9 mouse cellular contexts compared by ENCODE assay signal in the genomic region with DNA sequence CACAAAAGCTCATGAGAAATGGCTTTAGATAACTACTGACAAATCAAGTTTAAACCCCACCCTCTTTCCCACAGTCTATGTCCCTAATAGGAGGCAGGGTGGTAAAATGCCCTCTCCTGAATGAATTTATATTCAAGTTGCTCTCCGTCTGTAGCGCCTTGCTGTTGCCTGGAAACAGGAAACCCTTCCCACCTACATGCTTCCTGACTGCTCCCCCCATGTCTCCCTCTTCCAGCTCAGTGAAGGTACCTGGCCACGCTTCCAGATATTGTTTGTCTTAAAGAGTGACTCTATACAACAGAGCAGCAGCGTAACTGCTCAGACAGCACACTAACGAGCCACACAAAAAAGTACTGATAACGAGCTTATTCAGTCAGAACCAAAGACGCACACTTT. TPM values are rescaled to one million over a fixed set of nuclear protein-coding genes. Genes with fewer than 3 reads are reported as not detected.
DNase-seq lines count a peak whose midpoint lies in the region; ATAC-seq and TF ChIP-seq lines count a peak whose summit lies in the region.
"Had no signal": no experiment of that assay in that cellular context is flagged by ENCODE, and none has a peak within 500 bp of the region (broad histone marks: within the 10 kb centered on the region; RNA-seq: fewer than 3 reads in every experiment).

No protein-coding gene starts in this region.

- no peak for TF ChIP-seq CTCF in lung, postnatal 0 days (IDR thresholded peaks at IDR 0.05)

- no peaks in the 10 kb centered on the region for H3K36me3 ChIP-seq in lung, postnatal 0 days (ENCODE audit: insufficient read depth, low read length)
- no peaks in the 10 kb centered on the region for H3K36me3 ChIP-seq in neural tube, embryonic 14.5 days (ENCODE audit: control insufficient read depth, insufficient read depth, low read length)

- peaks cover 8% of the 10 kb centered on the region; the same call in 1 of the 2 replicates for H3K4me1 ChIP-seq in lung, postnatal 0 days (ENCODE audit: insufficient read depth, low read depth, low read length)
- H3K4me1 ChIP-seq in neural tube, embryonic 14.5 days (ENCODE audit: control insufficient read depth, insufficient read depth, low read length), result 0 out of 2 replicates have a peak, but pooled peaks cover 10% of the 10 kb centered on the region

- TF ChIP-seq EP300 in lung, postnatal 0 days (IDR thresholded peaks at IDR 0.05), result no peak

- no peaks in the 10 kb centered on the region for H3K27me3 ChIP-seq in lung, postnatal 0 days (replicated peaks; ENCODE audit: insufficient read depth, low read length)
- H3K27me3 ChIP-seq in neural tube, embryonic 14.5 days (ENCODE audit: control insufficient read depth, insufficient read depth, low read length), result peaks cover 3% of the 10 kb centered on the region

- no peak for DNase-seq in lung, postnatal 0 days (ENCODE audit: low spot score)
- DNase-seq in lung, postnatal 25 days (ENCODE audit: low spot score), result no peak
- DNase-seq in layer of hippocampus, postnatal 36 days, result peak; percentile 22 to 30
- no peak for DNase-seq in testis, postnatal 14 days (ENCODE audit: low spot score)
- DNase-seq in urinary bladder, postnatal 10 days (ENCODE audit: low spot score), result no peak

- peak overlapping the region; percentile 34 for H3K4me2 ChIP-seq in lung, postnatal 0 days (replicated peaks; ENCODE audit: low read depth, low read length)
- H3K4me2 ChIP-seq in neural tube, embryonic 14.5 days (ENCODE audit: low read depth, low read length), result peak overlapping the region; percentile 43

- no peak overlapping the region for H3K27ac ChIP-seq in lung, postnatal 0 days (ENCODE audit: low read length)
- H3K27ac ChIP-seq in neural tube, embryonic 14.5 days (ENCODE audit: low read depth, low read length), result no peak overlapping the region
- H3K27ac ChIP-seq: macrophage had no signal

- ATAC-seq in lung, postnatal 0 days, result 0 out of 2 replicates have a peak, but pooled peaks have one; percentile 30
- 0 out of 2 replicates have a peak, but pooled peaks have one; percentile 14 for ATAC-seq in granulocyte monocyte progenitor cell, adult 5-6 weeks (replicated peaks; ENCODE audit: poor library complexity, severe bottlenecking)
- peak; percentile 65 for ATAC-seq in neural tube, embryonic 14.5 days (ENCODE audit: low read depth)
- ATAC-seq in inflammation-experienced regulatory T-cells, adult 6 months, result no peak

- no peak overlapping the region for H3K4me3 ChIP-seq in lung, postnatal 0 days (ENCODE audit: low read depth, low read length)
- H3K4me3 ChIP-seq in neural tube, embryonic 14.5 days (ENCODE audit: low read depth, low read length), result peak overlapping the region; percentile 8; the same call in 1 of the 2 replicates

- no peaks in the 10 kb centered on the region for H3K9me3 ChIP-seq in lung, postnatal 0 days (ENCODE audit: low read length)
- no peaks in the 10 kb centered on the region for H3K9me3 ChIP-seq in neural tube, embryonic 14.5 days (ENCODE audit: control insufficient read depth, low read length)

- WGBS in lung, postnatal 0 days, result 27% methylated on average over 7 of the region's 7 CpGs
- 17% methylated on average over 7 of the region's 7 CpGs for WGBS in neural tube, embryonic 14.5 days

- no peak overlapping the region for H3K9ac ChIP-seq in lung, postnatal 0 days (replicated peaks; ENCODE audit: low read depth)
- H3K9ac ChIP-seq in neural tube, embryonic 14.5 days (replicated peaks; ENCODE audit: low read depth, low read length), result no peak overlapping the region

RNA-seq across cellular contexts. Expression of a gene that starts 50.8 kb away (rescaled TPM):
- 25.2 and 30.0 TPM in 2 replicates for polyA plus RNA-seq in lung, postnatal 0 days (2015; fragmentation: Nextera tagmentation; extraction: Ambion mirVana)
- 22.8 and 29.6 TPM in 2 replicates for total RNA-seq in granulocyte monocyte progenitor cell, adult 5-6 weeks (2014; fragmentation: Nextera tagmentation)
- 30.9 and 33.7 TPM in 2 replicates for total RNA-seq in granulocyte monocyte progenitor cell, adult 5-6 weeks (2017)
- 10 to 100 TPM; 25.5 to 27.5 TPM for total RNA-seq in layer of hippocampus, postnatal 36 days (2021)
- polyA plus RNA-seq in neural tube, embryonic 14.5 days (2014; fragmentation: Nextera tagmentation; extraction: Ambion mirVana), result 12.4 and 17.7 TPM in 2 replicates
- polyA plus RNA-seq in inflammation-experienced regulatory T-cells, adult 6 months (2017; shearing (Covaris generic)), result 10 to 100 TPM; 35.6 to 55.1 (median 54.8) TPM

Comparison
In these comparisons a context has a peak if more than half of its experiments do, and no peak if none do; other contexts are left out.
1. DNase-seq: peak in layer of hippocampus, postnatal 36 days (2 of 2); none in lung, postnatal 0 days (single experiment), lung, postnatal 25 days (single experiment), testis, postnatal 14 days (single experiment) and urinary bladder, postnatal 10 days (single experiment).